Mouse (Mus musculus) heart, adult 9 months (tissue): Measurements from ENCODE around the gene Frmd4a.

ENCODE experiments used
- DNase-seq, 2 experiments: peaks; one replicate each; pipeline ENCODE4 v3.0.0; 2022; ENCODE audit warnings: low spot score in 2 of 2

The Frmd4a gene

DNA sequence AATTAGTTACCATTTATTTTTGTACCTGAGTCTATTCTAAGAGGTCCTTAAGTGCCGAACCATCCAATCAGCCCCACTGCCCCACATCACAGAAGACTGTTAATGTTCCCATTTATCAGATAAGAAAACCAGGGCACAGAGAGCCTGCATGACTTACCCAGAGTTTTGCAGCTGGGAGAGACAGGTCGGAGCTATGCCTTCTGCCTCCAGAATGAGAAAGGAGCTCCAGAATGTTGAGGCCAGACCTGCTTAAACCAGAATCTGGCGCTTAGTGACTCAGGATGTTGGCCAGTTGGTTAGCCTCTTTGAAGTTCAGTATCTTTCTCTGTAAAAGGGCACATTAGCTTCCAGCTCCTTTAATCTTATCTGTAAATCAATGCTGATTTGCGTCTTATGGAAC, 422.4 kb downstream of the Frmd4a start:
- no peak for DNase-seq

GRCm38 (mm10) chr2:4441840-4442239, 424.3 kb downstream of the Frmd4a start:
- DNase-seq = no peak

- DNase-seq = peak in 1 of 2 experiments; percentile 6
Measured at GRCm38 (mm10) chr2:4444740-4445139, 427.2 kb downstream of the Frmd4a start.

DNA sequence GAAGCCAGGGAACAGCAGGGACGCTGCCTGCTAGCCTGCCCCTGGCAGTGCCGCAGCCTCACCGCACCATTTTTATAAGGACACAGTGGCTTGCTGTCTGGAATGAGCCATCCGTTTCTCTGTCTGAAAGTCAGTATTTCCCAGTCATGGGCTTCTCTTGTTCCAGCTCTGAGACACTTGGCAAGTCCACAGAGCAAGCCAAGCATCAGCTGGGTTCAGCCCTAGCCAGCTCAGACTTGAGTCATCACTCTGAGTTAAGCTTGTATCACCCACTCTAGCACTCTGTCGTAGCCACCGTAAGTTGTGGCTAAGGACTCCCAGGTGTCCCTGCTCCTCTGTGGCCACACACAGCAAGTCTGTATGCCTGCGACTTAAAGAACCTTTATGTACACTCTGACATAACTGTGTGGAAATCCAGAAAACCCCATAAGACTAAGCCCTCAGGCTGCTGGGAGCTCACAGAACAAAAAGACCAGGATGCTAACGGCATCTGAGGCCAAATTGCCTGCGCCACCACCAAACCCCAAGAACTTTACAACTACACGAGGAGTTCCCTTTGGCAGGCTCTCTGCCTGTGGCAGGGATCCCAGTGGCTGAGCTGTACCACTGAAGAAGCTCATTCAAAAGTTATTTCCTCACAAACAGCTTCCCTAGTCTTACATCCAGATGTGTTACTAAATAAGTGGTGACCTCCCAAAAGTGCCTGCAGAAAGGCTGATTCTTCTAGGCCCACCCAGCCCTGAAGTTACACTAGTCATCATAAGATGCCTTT, 428.3 kb downstream of the Frmd4a start:
- peak; percentile 73 to 78 for DNase-seq

- peak; percentile 31 to 38 for DNase-seq
Measured at GRCm38 (mm10) chr2:4449860-4450480, 432.5 kb downstream of the Frmd4a start.

- DNase-seq = peak; percentile 67 to 71
Measured at GRCm38 (mm10) chr2:4452590-4453400, 435.3 kb downstream of the Frmd4a start.

DNA sequence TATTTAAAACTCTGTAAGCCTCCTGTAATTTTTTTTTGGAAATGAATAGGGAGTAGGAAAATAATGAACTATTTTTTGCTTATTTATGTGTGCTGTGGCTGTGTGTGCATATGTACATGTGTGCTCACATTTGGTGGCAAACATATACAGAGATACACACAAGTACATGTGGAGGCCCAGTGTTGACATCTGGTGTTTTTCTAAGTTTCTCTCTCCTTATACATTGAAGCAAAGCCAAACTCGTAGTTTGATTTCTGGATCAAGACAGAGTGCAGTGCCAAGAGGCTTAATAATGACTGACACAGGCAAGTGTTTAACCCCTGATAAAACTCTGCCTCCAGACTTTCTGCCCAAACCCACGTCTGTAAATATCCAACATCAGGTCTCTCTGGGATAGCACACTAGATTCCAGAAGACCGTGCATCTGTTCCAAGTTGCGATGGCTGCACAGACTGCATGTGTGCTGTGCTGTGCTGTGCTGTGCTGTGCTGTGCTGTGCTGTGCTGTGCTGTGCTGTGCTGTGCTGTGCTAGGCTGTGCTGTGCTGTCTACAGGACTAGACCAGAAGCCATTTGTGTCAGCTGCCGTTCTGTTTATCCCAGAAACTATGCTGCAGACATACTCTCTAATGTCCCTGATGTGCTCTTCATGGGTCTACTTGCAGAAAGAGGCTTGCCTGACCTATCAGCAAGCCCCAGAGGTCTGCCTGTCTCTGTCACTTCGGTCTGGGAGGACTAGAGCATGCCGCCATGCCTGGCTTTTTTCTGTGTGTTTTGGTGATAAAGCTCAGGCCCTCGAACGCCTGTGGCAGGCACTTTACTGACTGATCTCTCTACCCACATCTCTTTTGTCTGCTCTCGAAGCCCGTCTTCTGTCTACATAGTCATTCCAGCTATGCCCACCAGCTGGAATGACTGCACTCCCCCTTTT, 437.8 kb downstream of the Frmd4a start:
- DNase-seq = no peak

DNA sequence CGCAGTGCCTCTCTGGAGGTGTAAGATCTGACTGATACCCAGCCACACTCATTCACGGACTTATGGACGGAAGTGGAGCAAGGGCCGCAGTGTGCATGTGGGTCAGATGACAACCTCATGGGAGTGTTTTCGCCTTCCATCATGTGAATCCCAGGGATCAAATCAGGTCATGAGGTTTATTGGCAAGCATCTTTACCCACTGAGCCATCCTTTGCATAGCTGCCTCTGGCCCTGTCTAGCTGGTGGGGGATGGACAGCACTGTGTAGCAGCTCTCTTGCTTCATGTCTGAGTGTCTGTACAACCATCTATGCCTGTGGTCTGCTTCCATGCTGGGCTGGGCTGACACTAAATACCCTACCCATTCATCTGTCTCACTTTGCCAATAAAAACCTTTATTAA, 443.4 kb downstream of the Frmd4a start:
- peak; percentile 40 to 43 for DNase-seq

- DNase-seq = no peak
Measured at GRCm38 (mm10) chr2:4461514-4461913, 444.0 kb downstream of the Frmd4a start.

DNA sequence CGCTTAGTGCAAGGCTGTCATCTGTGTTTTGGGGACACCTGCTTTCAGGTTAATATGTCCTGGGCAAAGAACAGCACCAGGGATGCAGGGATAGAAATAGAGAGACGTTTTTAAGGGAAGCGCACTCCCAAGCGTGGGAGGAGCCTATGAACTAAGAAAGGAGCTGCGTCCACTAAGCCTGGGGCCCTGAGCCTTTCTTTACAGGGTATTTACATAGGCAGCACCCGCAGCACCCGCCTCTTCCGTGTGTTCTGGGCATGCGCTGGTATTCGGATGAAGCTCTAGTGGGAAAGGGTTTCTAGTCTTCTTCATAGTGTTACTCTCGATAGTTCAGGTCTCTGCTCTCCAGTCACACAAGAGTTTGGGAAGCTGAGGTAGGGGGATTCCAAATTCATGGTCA, 445.0 kb downstream of the Frmd4a start:
- DNase-seq = no peak

DNA sequence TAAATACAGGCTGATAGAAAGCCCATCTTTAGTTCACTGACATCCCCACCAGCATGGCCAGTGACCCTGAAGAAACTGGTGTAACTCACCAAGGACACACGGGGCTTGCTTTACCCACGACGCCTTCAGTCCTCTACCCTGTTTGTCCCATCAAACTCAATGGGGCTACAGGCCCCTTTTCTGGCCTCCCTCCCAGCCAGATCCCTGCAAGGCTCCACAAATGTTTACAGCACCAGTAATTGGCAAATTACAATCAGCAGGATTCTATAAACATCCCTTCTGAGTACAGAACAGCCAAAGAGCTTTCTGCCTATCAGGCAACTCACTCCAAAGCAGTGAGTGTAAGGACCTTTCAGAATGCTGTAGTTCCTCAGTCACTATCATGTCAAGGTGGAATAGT, 448.6 kb downstream of the Frmd4a start:
- DNase-seq = no peak

GRCm38 (mm10) chr2:4467314-4467713, 449.8 kb downstream of the Frmd4a start:
- DNase-seq = no peak

GRCm38 (mm10) chr2:4472760-4473480, 455.4 kb downstream of the Frmd4a start:
- DNase-seq = peak; percentile 72 to 75

- DNase-seq = no peak
Measured at GRCm38 (mm10) chr2:4473866-4474538, 456.5 kb downstream of the Frmd4a start.

GRCm38 (mm10) chr2:4474539-4474937, 457.0 kb downstream of the Frmd4a start:
- peak; percentile 48 to 56 for DNase-seq

- no peak for DNase-seq
Measured at GRCm38 (mm10) chr2:4475991-4476390, 458.5 kb downstream of the Frmd4a start.

- no peak for DNase-seq
Measured at GRCm38 (mm10) chr2:4476608-4477007, 459.1 kb downstream of the Frmd4a start.

- no peak for DNase-seq
Measured at GRCm38 (mm10) chr2:4477311-4477710, 459.8 kb downstream of the Frmd4a start.

GRCm38 (mm10) chr2:4480180-4480579, 462.7 kb downstream of the Frmd4a start:
- DNase-seq = no peak

DNA sequence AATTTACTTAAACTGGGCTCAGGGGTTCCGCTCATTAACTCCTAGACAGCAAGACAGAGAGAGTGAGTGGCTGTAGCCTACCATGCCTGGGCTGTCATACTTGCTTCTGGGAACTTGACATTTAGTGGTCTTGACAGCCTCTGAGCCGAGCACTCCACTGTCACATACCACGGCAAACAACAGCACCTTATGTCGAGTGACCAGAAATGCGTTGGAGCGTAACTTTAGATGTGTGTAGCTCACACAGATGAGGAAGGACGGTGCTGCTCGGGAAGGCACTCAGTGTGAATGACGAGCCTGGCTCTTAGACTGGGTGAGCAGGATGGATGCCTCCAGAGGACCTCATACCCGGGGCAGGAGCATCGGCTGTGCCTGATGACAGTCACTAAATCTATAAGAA, 463.6 kb downstream of the Frmd4a start:
- DNase-seq = no peak
